Mouse (Mus musculus): ENCODE data around the gene Morf4l1. TPM values are rescaled to one million over a fixed set of nuclear protein-coding genes. Genes with fewer than 3 reads are reported as not detected.

Gene Morf4l1
- polyA plus RNA-seq, 1 experiment from 2014 or later, result 546 TPM

DNA sequence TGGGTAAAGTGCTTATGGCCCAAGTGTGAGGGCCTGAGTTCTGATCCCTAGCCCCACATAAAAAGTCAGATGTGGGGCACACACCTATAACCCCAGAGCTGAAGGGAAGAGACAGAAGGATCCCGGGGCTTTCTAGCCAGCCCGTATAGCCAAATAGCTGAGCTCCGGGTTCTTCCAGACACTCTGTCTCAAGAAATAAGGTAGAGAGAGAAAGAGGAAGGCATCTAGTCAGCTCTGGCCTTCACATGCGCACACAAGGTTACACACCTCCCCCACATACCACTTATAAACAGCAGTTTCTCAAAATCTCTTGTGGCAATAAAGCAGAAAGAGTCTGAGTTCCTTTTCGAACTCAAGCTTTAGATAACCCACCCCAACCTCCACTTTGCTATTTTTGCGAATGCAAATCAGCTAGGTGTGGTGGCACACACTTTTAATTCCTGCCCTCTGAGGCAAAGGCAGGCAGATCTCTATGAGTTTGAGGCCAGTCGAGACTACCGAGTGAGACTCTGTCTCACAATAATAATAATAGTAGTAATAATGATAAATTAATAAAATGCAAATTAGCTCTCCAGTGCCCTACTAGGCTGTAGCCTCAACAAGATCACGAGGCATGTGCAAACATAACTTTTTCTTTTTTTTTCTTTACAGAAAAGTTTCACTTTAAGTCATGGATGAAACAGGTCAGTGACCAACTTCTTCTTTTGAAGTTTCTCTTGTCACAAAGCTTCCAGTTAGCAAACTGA, 54.6 kb downstream of the Morf4l1 start:
- Histone ChIP-seq H3K4me3 (ENCODE audit: low read depth, low read length) (no peak overlapping the region), H3K4me1 (ENCODE audit: control insufficient read depth, insufficient read depth, low read length) (peaks cover under 1% of the 10 kb centered on the region), H3K27ac (ENCODE audit: low read depth, low read length) (no peak overlapping the region), H3K9ac (ENCODE audit: low read length) (no peak overlapping the region), H3K27me3 (replicated peaks; ENCODE audit: control insufficient read depth, insufficient read depth, low read length) (no peaks in the 10 kb centered on the region), H3K9me3 (replicated peaks; ENCODE audit: control insufficient read depth, low read length) (no peaks in the 10 kb centered on the region), H3K4me2 (ENCODE audit: low read length) (no peak overlapping the region), H3K36me3 (ENCODE audit: control insufficient read depth, insufficient read depth, low read length) (no peaks in the 10 kb centered on the region)
- 86% methylated on average over 9 of the region's 9 CpGs for WGBS
- DNase-seq (ENCODE audit: low spot score), result no peak
- no peak for ATAC-seq

DNA sequence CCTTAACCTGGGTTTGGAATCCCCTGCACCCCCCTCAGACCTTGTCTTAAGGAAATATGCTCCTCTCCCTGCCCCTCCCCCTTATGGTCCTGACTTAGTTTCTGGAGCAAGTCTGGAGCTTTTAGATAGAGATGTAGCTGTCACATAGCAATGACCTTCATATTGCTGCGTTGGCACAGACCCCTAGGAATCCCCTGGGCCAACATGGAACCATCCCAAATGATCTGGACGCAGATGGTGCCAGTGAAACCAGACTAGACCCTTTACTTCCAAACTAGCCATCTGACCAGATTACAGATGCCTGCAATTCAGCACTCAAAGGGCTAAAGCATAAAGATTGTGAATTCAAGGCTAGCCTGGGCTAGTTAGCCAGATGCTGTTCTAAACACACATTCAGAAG, 57.9 kb downstream of the Morf4l1 start:
- 87% methylated on average over 2 of the region's 2 CpGs for whole genome bisulfite sequencing
- no peaks in the 10 kb centered on the region for H3K9me3 ChIP-seq (replicated peaks; ENCODE audit: control insufficient read depth, low read length)
- H3K9ac ChIP-seq (ENCODE audit: low read length), result no peak overlapping the region
- no peaks in the 10 kb centered on the region for H3K27me3 ChIP-seq (replicated peaks; ENCODE audit: control insufficient read depth, insufficient read depth, low read length)
- ATAC-seq (no peak), DNase-seq (ENCODE audit: low spot score) (no peak)
- peaks cover 8% of the 10 kb centered on the region for H3K4me1 ChIP-seq (ENCODE audit: control insufficient read depth, insufficient read depth, low read length)
- H3K27ac ChIP-seq (ENCODE audit: low read depth, low read length), result no peak overlapping the region
- H3K4me2 ChIP-seq (ENCODE audit: low read length), result no peak overlapping the region
- no peaks in the 10 kb centered on the region for H3K36me3 ChIP-seq (ENCODE audit: control insufficient read depth, insufficient read depth, low read length)
- no peak overlapping the region for H3K4me3 ChIP-seq (ENCODE audit: low read depth, low read length)

DNA sequence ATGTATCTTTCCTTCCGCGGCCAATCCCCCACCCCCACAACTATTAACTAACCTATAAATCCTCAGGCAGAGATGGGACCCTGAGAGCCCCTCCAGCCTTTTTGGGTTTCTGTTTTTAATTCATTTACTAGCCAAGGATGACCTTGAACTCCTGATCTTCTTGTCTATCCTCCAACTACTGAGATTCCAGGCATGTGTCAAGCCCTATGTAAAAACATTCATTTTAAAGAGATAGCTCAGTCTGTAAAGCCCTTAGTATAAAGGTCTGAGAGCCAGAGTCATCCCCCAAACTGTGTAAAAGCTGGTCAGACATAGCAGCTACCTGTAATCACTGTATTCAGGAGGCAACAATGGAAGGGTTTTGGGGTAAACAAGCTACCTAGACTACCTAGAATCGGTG, 58.7 kb downstream of the Morf4l1 start:
- DNase-seq (ENCODE audit: low spot score), result no peak
- Histone ChIP-seq H3K4me1 (ENCODE audit: control insufficient read depth, insufficient read depth, low read length) (peaks cover 8% of the 10 kb centered on the region), H3K9ac (ENCODE audit: low read length) (no peak overlapping the region), H3K27me3 (replicated peaks; ENCODE audit: control insufficient read depth, insufficient read depth, low read length) (no peaks in the 10 kb centered on the region), H3K4me2 (ENCODE audit: low read length) (no peak overlapping the region), H3K36me3 (ENCODE audit: control insufficient read depth, insufficient read depth, low read length) (no peaks in the 10 kb centered on the region), H3K4me3 (ENCODE audit: low read depth, low read length) (no peak overlapping the region), H3K27ac (ENCODE audit: low read depth, low read length) (no peak overlapping the region), H3K9me3 (replicated peaks; ENCODE audit: control insufficient read depth, low read length) (no peaks in the 10 kb centered on the region)
- no peak for ATAC-seq
- 79% methylated on average over 3 of the region's 3 CpGs for WGBS

DNA sequence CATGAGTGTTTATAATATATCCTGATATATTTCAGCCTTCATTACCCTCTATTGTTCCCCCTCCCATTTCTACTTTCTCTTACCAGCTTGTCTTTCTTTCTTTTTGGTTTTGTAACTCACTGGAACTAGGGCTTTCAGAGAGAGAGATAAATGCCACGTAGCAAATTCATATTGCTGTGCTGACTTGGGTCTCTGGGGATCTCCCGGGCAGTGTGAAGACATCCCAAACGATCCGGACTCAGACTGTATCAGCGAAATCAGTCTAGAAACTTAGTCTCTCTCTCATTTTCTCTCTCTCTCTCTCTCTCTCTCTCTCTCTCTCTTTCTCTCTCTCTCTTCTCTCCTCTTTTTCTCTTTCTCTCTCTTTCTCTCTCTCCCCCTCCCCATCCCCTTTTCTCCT, 59.2 kb downstream of the Morf4l1 start:
- DNase-seq (ENCODE audit: low spot score), result no peak
- Histone ChIP-seq H3K36me3 (ENCODE audit: control insufficient read depth, insufficient read depth, low read length) (no peaks in the 10 kb centered on the region), H3K9me3 (replicated peaks; ENCODE audit: control insufficient read depth, low read length) (no peaks in the 10 kb centered on the region), H3K27me3 (replicated peaks; ENCODE audit: control insufficient read depth, insufficient read depth, low read length) (no peaks in the 10 kb centered on the region), H3K27ac (ENCODE audit: low read depth, low read length) (no peak overlapping the region), H3K9ac (ENCODE audit: low read length) (no peak overlapping the region), H3K4me3 (ENCODE audit: low read depth, low read length) (no peak overlapping the region), H3K4me1 (ENCODE audit: control insufficient read depth, insufficient read depth, low read length) (peaks cover 8% of the 10 kb centered on the region), H3K4me2 (ENCODE audit: low read length) (peak overlapping the region; percentile 60)
- no peak for ATAC-seq
- 63% methylated on average over 5 of the region's 5 CpGs for WGBS

DNA sequence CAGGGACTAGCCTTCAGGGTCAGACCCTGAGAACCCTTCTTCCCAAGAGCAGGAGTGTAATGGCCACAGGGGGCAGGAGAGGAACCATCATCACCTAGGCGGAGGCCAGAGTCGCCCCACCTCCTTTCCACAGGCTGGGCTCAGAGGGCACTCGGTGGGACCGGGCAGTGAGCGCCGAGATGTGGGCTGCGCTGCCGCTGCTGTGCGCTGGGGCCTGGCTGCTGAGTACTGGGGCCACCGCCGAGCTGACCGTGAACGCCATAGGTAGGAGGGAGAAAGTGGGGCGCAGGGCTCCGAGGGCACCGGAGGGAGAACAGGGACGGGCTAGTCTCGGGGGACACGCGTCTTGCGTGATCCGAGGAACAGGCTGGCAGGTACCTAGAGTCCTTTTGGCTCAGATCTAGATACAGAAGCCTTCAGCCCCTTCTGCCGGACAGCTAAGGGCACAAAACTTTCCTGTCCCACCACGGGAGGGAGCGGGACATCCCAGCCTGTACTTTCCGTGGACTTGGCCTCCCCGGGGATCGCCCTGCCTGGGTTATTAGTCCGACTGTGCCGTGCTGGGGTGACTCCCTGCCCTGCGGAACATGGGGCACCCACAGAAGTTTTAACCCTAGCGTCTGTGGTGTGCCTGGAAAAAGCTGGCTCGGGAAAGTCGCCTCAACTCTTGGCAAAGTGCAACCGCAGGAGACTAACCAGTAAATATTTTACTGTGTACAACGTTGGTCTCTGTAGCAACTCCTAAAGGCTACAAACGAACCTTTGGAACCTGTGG, 60.0 kb downstream of the Morf4l1 start:
- WGBS, result under 1% methylated on average over 36 of the region's 37 CpGs
- H3K9me3 ChIP-seq (replicated peaks; ENCODE audit: control insufficient read depth, low read length), result no peaks in the 10 kb centered on the region
- ATAC-seq, result peak; percentile 50
- H3K4me2 ChIP-seq (ENCODE audit: low read length), result peak overlapping the region; percentile 60
- no peaks in the 10 kb centered on the region for H3K36me3 ChIP-seq (ENCODE audit: control insufficient read depth, insufficient read depth, low read length)
- DNase-seq (ENCODE audit: low spot score), result peak; percentile 35
- H3K4me3 ChIP-seq (ENCODE audit: low read depth, low read length), result peak overlapping the region; percentile 31
- no peak overlapping the region for H3K27ac ChIP-seq (ENCODE audit: low read depth, low read length)
- no peaks in the 10 kb centered on the region for H3K27me3 ChIP-seq (replicated peaks; ENCODE audit: control insufficient read depth, insufficient read depth, low read length)
- peak overlapping the region; percentile 54 for H3K9ac ChIP-seq (ENCODE audit: low read length)
- peaks cover 8% of the 10 kb centered on the region for H3K4me1 ChIP-seq (ENCODE audit: control insufficient read depth, insufficient read depth, low read length)

DNA sequence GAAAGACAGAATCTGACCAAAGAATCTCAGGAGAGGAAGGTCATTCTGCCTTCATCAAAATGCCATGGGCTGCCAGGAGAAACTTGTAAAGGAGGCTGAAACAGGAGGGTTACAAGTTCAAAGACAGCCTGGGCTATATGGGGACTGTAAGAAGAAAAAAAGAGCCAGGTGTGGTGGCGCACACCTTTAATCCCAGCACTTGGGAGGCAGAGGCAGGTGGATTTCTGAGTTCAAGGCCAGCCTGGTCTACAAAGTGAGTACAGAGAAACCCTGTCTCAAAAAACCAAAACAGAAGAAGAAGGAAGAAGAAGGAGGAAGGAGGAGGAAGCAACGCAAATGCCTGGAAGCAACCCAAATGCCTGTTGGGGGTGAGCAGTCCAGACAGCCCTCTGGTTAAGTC, 60.7 kb downstream of the Morf4l1 start, which contains the start of gene Ctsh:
Gene Ctsh, plus strand, starts transcription at position 301 of the 400 bp plus-strand sequence.
- Histone ChIP-seq H3K27ac (ENCODE audit: low read depth, low read length) (no peak within 1 kb of the TSS), H3K9ac (ENCODE audit: low read length) (peak within 1 kb of the TSS; percentile 54), H3K27me3 (replicated peaks; ENCODE audit: control insufficient read depth, insufficient read depth, low read length) (no peaks in the 10 kb centered on the region), H3K4me1 (ENCODE audit: control insufficient read depth, insufficient read depth, low read length) (peaks cover 8% of the 10 kb centered on the region), H3K4me2 (ENCODE audit: low read length) (peak within 1 kb of the TSS; percentile 60), H3K9me3 (replicated peaks; ENCODE audit: control insufficient read depth, low read length) (no peaks in the 10 kb centered on the region), H3K4me3 (ENCODE audit: low read depth, low read length) (peak within 1 kb of the TSS; percentile 31), H3K36me3 (ENCODE audit: control insufficient read depth, insufficient read depth, low read length) (no peaks in the 10 kb centered on the region)
- 88% methylated on average over 2 of the region's 2 CpGs for WGBS
- ATAC-seq (no peak), DNase-seq (ENCODE audit: low spot score) (no peak)

DNA sequence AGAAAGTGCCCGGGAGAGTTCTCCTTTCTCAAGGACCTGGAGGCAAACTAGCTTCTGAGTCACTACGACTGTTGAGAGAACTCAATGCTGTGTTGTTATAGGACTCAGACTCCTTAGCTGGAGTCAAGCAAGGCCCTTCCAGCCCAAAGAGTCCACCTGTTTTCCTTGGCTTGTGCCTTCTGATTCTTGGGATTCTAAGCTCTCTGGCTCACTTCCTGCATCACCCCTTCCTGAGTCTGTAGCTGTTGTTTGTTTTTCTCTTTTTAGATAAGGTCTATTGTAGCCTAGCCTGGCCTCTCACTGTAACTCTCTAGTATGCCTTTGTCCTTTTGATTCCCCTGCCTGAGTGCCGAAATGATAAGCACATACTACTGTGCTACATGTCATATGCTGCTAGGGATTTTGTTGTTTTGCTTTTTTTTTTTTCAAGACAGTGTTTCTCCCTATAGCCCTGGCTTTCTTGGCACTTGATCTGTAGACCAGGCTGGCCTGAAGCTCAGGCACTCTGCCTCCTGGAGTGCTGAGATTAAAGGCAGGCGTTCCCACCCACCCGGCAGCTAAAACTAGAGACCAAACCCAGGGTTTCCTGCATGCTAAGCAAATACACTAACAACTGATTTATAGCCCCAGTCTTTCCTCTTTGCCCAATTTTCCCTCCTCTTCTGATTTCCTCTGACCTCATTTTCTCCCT, 66.5 kb downstream of the Morf4l1 start:
- no peaks in the 10 kb centered on the region for H3K4me1 ChIP-seq (ENCODE audit: control insufficient read depth, insufficient read depth, low read length)
- H3K9ac ChIP-seq (ENCODE audit: low read length), result no peak overlapping the region
- no peaks in the 10 kb centered on the region for H3K27me3 ChIP-seq (replicated peaks; ENCODE audit: control insufficient read depth, insufficient read depth, low read length)
- H3K36me3 ChIP-seq (ENCODE audit: control insufficient read depth, insufficient read depth, low read length), result no peaks in the 10 kb centered on the region
- H3K27ac ChIP-seq (ENCODE audit: low read depth, low read length), result no peak overlapping the region
- ATAC-seq (no peak), DNase-seq (ENCODE audit: low spot score) (peak; percentile 2)
- WGBS, result 67% methylated on average over 5 of the region's 5 CpGs
- no peak overlapping the region for H3K4me3 ChIP-seq (ENCODE audit: low read depth, low read length)
- no peaks in the 10 kb centered on the region; the same call in 1 of the 2 replicates for H3K9me3 ChIP-seq (replicated peaks; ENCODE audit: control insufficient read depth, low read length)
- no peak overlapping the region for H3K4me2 ChIP-seq (ENCODE audit: low read length)

DNA sequence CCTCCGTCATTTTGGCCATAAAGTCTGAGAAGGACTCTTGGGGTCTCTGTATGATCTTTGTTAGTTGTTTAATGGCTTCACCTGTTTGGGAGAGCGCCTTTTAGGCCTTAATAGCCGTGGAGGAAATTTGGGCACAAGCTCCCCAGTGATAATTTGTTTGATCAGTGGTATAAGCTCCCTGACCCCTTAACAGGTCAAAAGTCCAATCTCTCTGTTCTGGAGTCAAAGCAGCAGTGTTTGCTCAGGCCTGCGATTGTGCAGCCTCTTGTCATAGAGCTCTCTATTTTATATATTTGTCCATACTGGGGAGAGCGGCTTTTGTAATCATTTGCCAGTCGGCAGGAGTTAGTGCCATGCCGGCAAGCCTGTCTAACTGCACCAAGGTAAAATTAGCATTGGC, 69.4 kb downstream of the Morf4l1 start:
- no peak overlapping the region for H3K4me2 ChIP-seq (ENCODE audit: low read length)
- no peaks in the 10 kb centered on the region; the same call in 1 of the 2 replicates for H3K9me3 ChIP-seq (replicated peaks; ENCODE audit: control insufficient read depth, low read length)
- no peaks in the 10 kb centered on the region for H3K4me1 ChIP-seq (ENCODE audit: control insufficient read depth, insufficient read depth, low read length)
- DNase-seq (ENCODE audit: low spot score), result no peak
- no peaks in the 10 kb centered on the region for H3K27me3 ChIP-seq (replicated peaks; ENCODE audit: control insufficient read depth, insufficient read depth, low read length)
- no peak overlapping the region for H3K9ac ChIP-seq (ENCODE audit: low read length)
- H3K36me3 ChIP-seq (ENCODE audit: control insufficient read depth, insufficient read depth, low read length), result no peaks in the 10 kb centered on the region
- no peak overlapping the region for H3K4me3 ChIP-seq (ENCODE audit: low read depth, low read length)
- no peak for ATAC-seq
- no peak overlapping the region for H3K27ac ChIP-seq (ENCODE audit: low read depth, low read length)
- WGBS, result 91% methylated on average over 7 of the region's 7 CpGs

All from forebrain, embryonic 14.5 days (tissue).